12 mouse cellular contexts compared by ENCODE assay signal in the genomic region with DNA sequence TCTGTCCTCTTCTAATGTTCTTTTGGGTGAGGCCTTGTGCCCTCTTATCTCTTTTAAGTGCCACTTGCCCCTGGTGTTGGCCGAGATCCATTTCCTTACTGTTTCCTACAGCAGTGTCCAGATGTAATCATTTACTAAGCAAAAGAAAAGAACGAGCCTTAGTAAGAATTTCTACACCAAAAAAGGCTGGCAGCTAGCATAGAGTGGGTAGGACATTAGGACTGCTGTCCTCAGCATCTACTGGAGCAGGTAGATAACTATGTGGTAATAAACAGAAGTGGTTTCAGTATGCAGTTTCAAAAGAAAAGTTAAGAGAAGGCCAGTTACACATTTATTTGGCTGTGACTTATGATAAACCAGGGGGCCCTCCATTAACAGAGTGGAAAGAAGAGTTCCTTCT. TPM values are rescaled to one million over a fixed set of nuclear protein-coding genes. Genes with fewer than 3 reads are reported as not detected.
A peak's percentile ranks its signal among the peaks of the same experiment; 100 is the strongest.
DNase-seq lines count a peak whose midpoint lies in the region; ATAC-seq and TF ChIP-seq lines count a peak whose summit lies in the region.
"Had no signal": no experiment of that assay in that cellular context is flagged by ENCODE, and none has a peak within 500 bp of the region (broad histone marks: within the 10 kb centered on the region; RNA-seq: fewer than 3 reads in every experiment).

No protein-coding gene starts in this region.

- no peaks in the 10 kb centered on the region for H3K27me3 ChIP-seq in embryonic facial prominence, embryonic 10.5 days (replicated peaks; ENCODE audit: low read depth, poor library complexity, severe bottlenecking)
- H3K27me3 ChIP-seq in intestine, embryonic 16.5 days (replicated peaks; ENCODE audit: control insufficient read depth, insufficient read depth, low read length), result no peaks in the 10 kb centered on the region
- H3K27me3 ChIP-seq in liver, embryonic 14.5 days (ENCODE audit: control insufficient read depth, insufficient read depth, low read length), result no peaks in the 10 kb centered on the region
- H3K27me3 ChIP-seq: hindbrain, embryonic 15.5 days had no signal

- H3K4me2 ChIP-seq in intestine, embryonic 16.5 days (ENCODE audit: low read depth, low read length), result peak overlapping the region; percentile 64; the same call in 1 of the 2 replicates
- peak overlapping the region; percentile 67 for H3K4me2 ChIP-seq in liver, embryonic 14.5 days (ENCODE audit: low read depth)

- peak overlapping the region; percentile 77; the same call in 1 of the 2 replicates for H3K4me3 ChIP-seq in embryonic facial prominence, embryonic 10.5 days
- 0 out of 2 replicates have a peak overlapping the region, but pooled peaks have one; percentile 13 for H3K4me3 ChIP-seq in intestine, embryonic 16.5 days (ENCODE audit: low read length)
- H3K4me3 ChIP-seq in liver, embryonic 14.5 days (ENCODE audit: insufficient read depth in 1 of 2, low read depth in 2 of 2, low read length in 2 of 2), result no peak overlapping the region

- 0 out of 2 replicates have a peak overlapping the region, but pooled peaks have one; percentile 5 for H3K9ac ChIP-seq in intestine, embryonic 16.5 days (ENCODE audit: low read depth, low read length)
- H3K9ac ChIP-seq in liver, embryonic 14.5 days (replicated peaks), result no peak overlapping the region; the same call in 1 of the 2 replicates

- no peak for TF ChIP-seq CTCF in liver, embryonic 14.5 days (IDR thresholded peaks at IDR 0.05; ENCODE audit: low read depth)

- WGBS in embryonic facial prominence, embryonic 10.5 days, result 89% methylated on average over 2 of the region's 2 CpGs
- WGBS in intestine, embryonic 16.5 days, result 65% methylated on average over 2 of the region's 2 CpGs
- 24% methylated on average over 2 of the region's 2 CpGs for WGBS in liver, embryonic 14.5 days (ENCODE audit: insufficient replicate concordance)

- peak; percentile 50 to 70 for DNase-seq in kidney, adult 8-10 months
- no peak for DNase-seq in kidney, postnatal 4 days
- no peak for DNase-seq in embryonic facial prominence, embryonic 10.5 days (ENCODE audit: low spot score)
- DNase-seq in liver, embryonic 14.5 days (ENCODE audit: low read depth in 3 of 3, low spot score in 3 of 3), result no peak
- DNase-seq in cerebellum, adult 9-10 months, result no peak
- no peak for DNase-seq in natural killer cell, adult 2 months (ENCODE audit: low spot score in 2 of 2)
- DNase-seq: gastrocnemius, postnatal 25 days had no signal

- no peak overlapping the region for H3K27ac ChIP-seq in embryonic facial prominence, embryonic 10.5 days (replicated peaks)
- peak overlapping the region; percentile 25 for H3K27ac ChIP-seq in intestine, embryonic 16.5 days (ENCODE audit: low read length)
- no peak overlapping the region for H3K27ac ChIP-seq in liver, embryonic 14.5 days
- H3K27ac ChIP-seq: hindbrain, embryonic 15.5 days had no signal

- peaks cover 51% of the 10 kb centered on the region for H3K36me3 ChIP-seq in embryonic facial prominence, embryonic 10.5 days (replicated peaks)
- H3K36me3 ChIP-seq in intestine, embryonic 16.5 days (ENCODE audit: control insufficient read depth, insufficient read depth, low read length), result peaks cover 11% of the 10 kb centered on the region
- H3K36me3 ChIP-seq in liver, embryonic 14.5 days (replicated peaks; ENCODE audit: control insufficient read depth, insufficient read depth, low read depth), result peaks cover 5% of the 10 kb centered on the region

- TF ChIP-seq EP300 in liver, embryonic 14.5 days (IDR thresholded peaks at IDR 0.05; ENCODE audit: low read depth), result no peak

- ATAC-seq in intestine, embryonic 16.5 days, result 0 out of 2 replicates have a peak, but pooled peaks have one; percentile 3
- no peak for ATAC-seq in liver, embryonic 14.5 days (ENCODE audit: insufficient read depth)
- ATAC-seq in inflammation-experienced regulatory T-cells, adult 6 months, result no peak
- ATAC-seq: CD4-positive, CD25-positive, alpha-beta regulatory T cell, adult 4 months; midbrain, embryonic 16.5 days had no signal

- H3K4me1 ChIP-seq in embryonic facial prominence, embryonic 10.5 days, result peaks cover 16% of the 10 kb centered on the region
- H3K4me1 ChIP-seq in intestine, embryonic 16.5 days (ENCODE audit: control insufficient read depth, insufficient read depth, low read length), result peaks cover 13% of the 10 kb centered on the region
- H3K4me1 ChIP-seq in liver, embryonic 14.5 days (replicated peaks; ENCODE audit: control insufficient read depth in 2 of 2, insufficient read depth in 2 of 2, low read length in 1 of 2), result peaks cover 13 to 16% of the 10 kb centered on the region in 2 experiments

- no peaks in the 10 kb centered on the region for H3K9me3 ChIP-seq in embryonic facial prominence, embryonic 10.5 days
- H3K9me3 ChIP-seq in intestine, embryonic 16.5 days (ENCODE audit: control insufficient read depth, low read length), result no peaks in the 10 kb centered on the region
- no peaks in the 10 kb centered on the region for H3K9me3 ChIP-seq in liver, embryonic 14.5 days (ENCODE audit: control insufficient read depth, low read length)
- H3K9me3 ChIP-seq: hindbrain, embryonic 15.5 days had no signal

RNA-seq across cellular contexts. Expression of a gene that starts 2.2 kb away (rescaled TPM):
- polyA plus RNA-seq in embryonic facial prominence, embryonic 10.5 days (2016; fragmentation: Nextera tagmentation; extraction: Ambion mirVana), result 84.2 and 87.5 TPM in 2 replicates
- polyA plus RNA-seq in intestine, embryonic 16.5 days (2015; fragmentation: Nextera tagmentation; extraction: Ambion mirVana), result 96.8 and 128 TPM in 2 replicates
- 32.0 and 32.5 TPM in 2 replicates for polyA plus RNA-seq in liver, embryonic 14.5 days (2012; rRNA removed)
- 15.5 and 17.2 TPM in 2 replicates for polyA plus RNA-seq in liver, embryonic 14.5 days (2014; fragmentation: Nextera tagmentation; extraction: Ambion mirVana)
- 10 to 100 TPM; 41.0 to 66.9 (median 51.0) TPM for polyA plus RNA-seq in inflammation-experienced regulatory T-cells, adult 6 months (2017; shearing (Covaris generic))

RNA-seq across cellular contexts. Expression of a gene that starts 20.2 kb away (rescaled TPM):
- polyA plus RNA-seq in embryonic facial prominence, embryonic 10.5 days (2016; fragmentation: Nextera tagmentation; extraction: Ambion mirVana), result 49.4 and 52.2 TPM in 2 replicates
- polyA plus RNA-seq in intestine, embryonic 16.5 days (2015; fragmentation: Nextera tagmentation; extraction: Ambion mirVana), result 59.3 and 61.4 TPM in 2 replicates
- 20.4 and 21.8 TPM in 2 replicates for polyA plus RNA-seq in liver, embryonic 14.5 days (2012; rRNA removed)
- 19.7 and 24.5 TPM in 2 replicates for polyA plus RNA-seq in liver, embryonic 14.5 days (2014; fragmentation: Nextera tagmentation; extraction: Ambion mirVana)
- polyA plus RNA-seq in inflammation-experienced regulatory T-cells, adult 6 months (2017; shearing (Covaris generic)), result 10 to 100 TPM; 58.2 to 74.8 (median 67.4) TPM

RNA-seq across cellular contexts. Expression of a gene that starts 21.3 kb away (rescaled TPM):
- polyA plus RNA-seq in embryonic facial prominence, embryonic 10.5 days (2016; fragmentation: Nextera tagmentation; extraction: Ambion mirVana), result 0.75 and 1.1 TPM in 2 replicates
- polyA plus RNA-seq in intestine, embryonic 16.5 days (2015; fragmentation: Nextera tagmentation; extraction: Ambion mirVana), result 8.9 and 9.7 TPM in 2 replicates
- 0.67 and 1.3 TPM in 2 replicates for polyA plus RNA-seq in liver, embryonic 14.5 days (2012; rRNA removed)
- 0.53 and 0.99 TPM in 2 replicates for polyA plus RNA-seq in liver, embryonic 14.5 days (2014; fragmentation: Nextera tagmentation; extraction: Ambion mirVana)
- not detected for polyA plus RNA-seq in inflammation-experienced regulatory T-cells, adult 6 months (2017; shearing (Covaris generic))

RNA-seq across cellular contexts. Expression of a gene that starts 50.4 kb away (rescaled TPM):
- 0.10 TPM in 1 of 2 replicates, not detected in the other for polyA plus RNA-seq in embryonic facial prominence, embryonic 10.5 days (2016; fragmentation: Nextera tagmentation; extraction: Ambion mirVana)
- polyA plus RNA-seq in intestine, embryonic 16.5 days (2015; fragmentation: Nextera tagmentation; extraction: Ambion mirVana), result 0.17 and 0.31 TPM in 2 replicates
- 0.02 TPM in 1 of 2 replicates, not detected in the other for polyA plus RNA-seq in liver, embryonic 14.5 days (2012; rRNA removed)
- 0.06 TPM in 1 of 2 replicates, not detected in the other for polyA plus RNA-seq in liver, embryonic 14.5 days (2014; fragmentation: Nextera tagmentation; extraction: Ambion mirVana)
- under 1 TPM in 1 of 3 experiments, not detected in 2; 0.27 TPM for polyA plus RNA-seq in inflammation-experienced regulatory T-cells, adult 6 months (2017; shearing (Covaris generic))
- polyA plus RNA-seq: CD4-positive, CD25-positive, alpha-beta regulatory T cell, adult 4 months had no signal

RNA-seq across cellular contexts. Expression of a gene that starts 51.0 kb away (rescaled TPM):
- 0.21 and 0.24 TPM in 2 replicates for polyA plus RNA-seq in embryonic facial prominence, embryonic 10.5 days (2016; fragmentation: Nextera tagmentation; extraction: Ambion mirVana)
- polyA plus RNA-seq in intestine, embryonic 16.5 days (2015; fragmentation: Nextera tagmentation; extraction: Ambion mirVana), result 0.48 and 1.1 TPM in 2 replicates
- 0.05 and 0.06 TPM in 2 replicates for polyA plus RNA-seq in liver, embryonic 14.5 days (2012; rRNA removed)
- 0.13 TPM in 1 of 2 replicates, not detected in the other for polyA plus RNA-seq in liver, embryonic 14.5 days (2014; fragmentation: Nextera tagmentation; extraction: Ambion mirVana)
- polyA plus RNA-seq in inflammation-experienced regulatory T-cells, adult 6 months (2017; shearing (Covaris generic)), result not detected
- polyA plus RNA-seq: CD4-positive, CD25-positive, alpha-beta regulatory T cell, adult 4 months had no signal

Comparison
In these comparisons a context has a peak if more than half of its experiments do, and no peak if none do; other contexts are left out.
1. DNase-seq: peak in kidney, adult 8-10 months (2 of 2); none in kidney, postnatal 4 days (0 of 2), embryonic facial prominence, embryonic 10.5 days (single experiment), liver, embryonic 14.5 days (0 of 3), cerebellum, adult 9-10 months (single experiment) and natural killer cell, adult 2 months (0 of 2).
2. H3K4me3 ChIP-seq: peak in embryonic facial prominence, embryonic 10.5 days (single experiment) and intestine, embryonic 16.5 days (single experiment); none in liver, embryonic 14.5 days (0 of 2).